Mouse (Mus musculus): Measurements from ENCODE around the gene Olfr625-ps1. TPM values are rescaled to one million over a fixed set of nuclear protein-coding genes. Genes with fewer than 3 reads are reported as not detected.
"Not testable (repeated sequence)": the region's sequence is repeated elsewhere in the genome, so short reads cannot be mapped to it uniquely, and the experiment has no call there.

Gene Olfr625-ps1
- total and polyA plus RNA-seq, 3 experiments: not detected

DNA sequence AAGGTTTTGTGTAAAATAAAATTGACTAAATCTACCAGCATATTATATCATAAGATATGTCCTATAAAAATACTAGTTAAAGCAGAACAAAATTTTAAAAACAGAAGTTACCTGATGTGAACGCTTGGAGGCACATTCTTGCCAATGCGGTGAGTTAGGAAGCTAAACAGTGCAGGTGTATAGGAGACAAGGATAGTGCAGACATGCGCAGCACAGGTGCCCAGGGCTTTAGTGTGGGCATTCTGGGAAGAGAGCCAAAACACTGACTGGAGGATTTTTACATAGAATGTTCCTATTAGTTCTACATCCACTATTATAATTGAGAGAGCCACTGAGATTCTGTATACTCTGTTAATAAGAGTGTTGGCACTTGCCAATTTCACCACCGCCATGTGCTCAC, 16.9 kb downstream of the Olfr625-ps1 start:
- 89% methylated on average over 4 of the region's 4 CpGs for WGBS
- DNase-seq: no peak
- intact Hi-C loops (cut with DNase I): no loop called here
- Histone ChIP-seq H3K79me2 (replicated peaks; ENCODE audit: control insufficient read depth, insufficient read depth, low read length) (no peaks in the 10 kb centered on the region), H3K4me1 (ENCODE audit: control insufficient read depth, insufficient read depth, low read length) (no peaks in the 10 kb centered on the region), H3K36me3 (ENCODE audit: control insufficient read depth, insufficient read depth, low read length) (no peaks in the 10 kb centered on the region), H3K9ac (ENCODE audit: low read depth, low read length) (no peak overlapping the region), H3K27me3 (ENCODE audit: control insufficient read depth, insufficient read depth, low read length) (no peaks in the 10 kb centered on the region), H3K4me3 (no peak overlapping the region), H3K27ac (no peak overlapping the region)
- no peak for TF ChIP-seq EP300 (IDR thresholded peaks at IDR 0.05; ENCODE audit: insufficient read depth, low read depth, low read length)
- TF ChIP-seq POLR2A (IDR thresholded peaks at IDR 0.05; ENCODE audit: insufficient read depth, low read depth, low read length): no peak
- no peak for TF ChIP-seq CTCF (IDR thresholded peaks at IDR 0.05)

- WGBS: 37% methylated on average over 2 of the region's 2 CpGs
- DNase-seq: no peak
- TF ChIP-seq POLR2A (IDR thresholded peaks at IDR 0.05; ENCODE audit: insufficient read depth, low read depth, low read length) (no peak), CTCF (IDR thresholded peaks at IDR 0.05) (peak; percentile 25), EP300 (IDR thresholded peaks at IDR 0.05; ENCODE audit: insufficient read depth, low read depth, low read length) (no peak)
Observed at GRCm38 (mm10) chr7:103712024-103712423, 29.5 kb downstream of the Olfr625-ps1 start.

DNA sequence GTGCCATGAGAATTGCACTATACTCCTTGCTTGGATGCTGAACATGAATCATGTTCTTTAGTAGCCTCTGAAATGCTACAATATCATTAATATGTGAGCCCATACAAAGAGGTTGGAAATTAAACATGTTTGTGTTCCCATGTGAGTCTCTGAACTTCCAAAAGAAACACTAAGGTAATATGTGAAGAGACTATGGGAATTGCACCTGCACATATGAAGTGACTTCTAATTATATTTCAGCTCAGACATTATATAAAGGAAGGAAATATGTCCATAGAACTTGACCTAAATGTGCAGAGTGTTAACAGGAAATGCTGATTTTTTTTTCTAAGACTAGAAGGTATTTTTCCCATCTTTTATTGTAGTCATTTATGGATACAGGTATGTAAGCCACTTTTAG, 31.9 kb downstream of the Olfr625-ps1 start, which contains the start of gene Olfr243:
TSS of gene Olfr243 (plus strand) at position 301 of the 400 bp plus-strand sequence.
- Histone ChIP-seq H3K27ac (no peak within 1 kb of the TSS), H3K4me1 (ENCODE audit: control insufficient read depth, insufficient read depth, low read length) (no peaks in the 10 kb centered on the region), H3K4me3 (no peak within 1 kb of the TSS), H3K27me3 (ENCODE audit: control insufficient read depth, insufficient read depth, low read length) (no peaks in the 10 kb centered on the region), H3K79me2 (replicated peaks; ENCODE audit: control insufficient read depth, insufficient read depth, low read length) (no peaks in the 10 kb centered on the region), H3K36me3 (ENCODE audit: control insufficient read depth, insufficient read depth, low read length) (no peaks in the 10 kb centered on the region), H3K9ac (ENCODE audit: low read depth, low read length) (no peak within 1 kb of the TSS)
- DNase-seq: no peak
- intact Hi-C loops (cut with DNase I): no loop called here
- no peak for TF ChIP-seq POLR2A (IDR thresholded peaks at IDR 0.05; ENCODE audit: insufficient read depth, low read depth, low read length)
- TF ChIP-seq CTCF (IDR thresholded peaks at IDR 0.05): no peak
- TF ChIP-seq EP300 (IDR thresholded peaks at IDR 0.05; ENCODE audit: insufficient read depth, low read depth, low read length): no peak

More at GRCm38 (mm10) chr7:103712024-103712423, 29.5 kb downstream of the Olfr625-ps1 start:
- Histone ChIP-seq H3K4me3 (no peak overlapping the region), H3K36me3 (ENCODE audit: control insufficient read depth, insufficient read depth, low read length) (no peaks in the 10 kb centered on the region), H3K9ac (ENCODE audit: low read depth, low read length) (no peak overlapping the region), H3K79me2 (replicated peaks; ENCODE audit: control insufficient read depth, insufficient read depth, low read length) (no peaks in the 10 kb centered on the region), H3K4me1 (ENCODE audit: control insufficient read depth, insufficient read depth, low read length) (no peaks in the 10 kb centered on the region), H3K27me3 (ENCODE audit: control insufficient read depth, insufficient read depth, low read length) (no peaks in the 10 kb centered on the region), H3K27ac (no peak overlapping the region)
- intact Hi-C loops (cut with DNase I): no loop called here

- H3K27ac ChIP-seq; H3K4me1 ChIP-seq (ENCODE audit: control insufficient read depth, insufficient read depth, low read length); H3K79me2 ChIP-seq (replicated peaks; ENCODE audit: control insufficient read depth, insufficient read depth, low read length); H3K4me3 ChIP-seq; H3K9ac ChIP-seq (ENCODE audit: low read depth, low read length); H3K36me3 ChIP-seq (ENCODE audit: control insufficient read depth, insufficient read depth, low read length); H3K27me3 ChIP-seq (ENCODE audit: control insufficient read depth, insufficient read depth, low read length); intact Hi-C loops (cut with DNase I); DNase-seq: not testable (repeated sequence)
- 89% methylated on average over 1 of the region's 1 CpGs for WGBS
Observed at GRCm38 (mm10) chr7:103716398-103716797, 33.9 kb downstream of the Olfr625-ps1 start.

GRCm38 (mm10) chr7:103730074-103730473, 47.6 kb downstream of the Olfr625-ps1 start, which contains the start of gene Olfr628:
TSS of gene Olfr628 (plus strand) at chr7:103730374.
- Histone ChIP-seq H3K4me3 (no peak within 1 kb of the TSS), H3K4me1 (ENCODE audit: control insufficient read depth, insufficient read depth, low read length) (no peaks in the 10 kb centered on the region), H3K36me3 (ENCODE audit: control insufficient read depth, insufficient read depth, low read length) (no peaks in the 10 kb centered on the region), H3K27me3 (ENCODE audit: control insufficient read depth, insufficient read depth, low read length) (no peaks in the 10 kb centered on the region), H3K9ac (ENCODE audit: low read depth, low read length) (no peak within 1 kb of the TSS), H3K27ac (no peak within 1 kb of the TSS), H3K79me2 (replicated peaks; ENCODE audit: control insufficient read depth, insufficient read depth, low read length) (no peaks in the 10 kb centered on the region)
- TF ChIP-seq POLR2A (IDR thresholded peaks at IDR 0.05; ENCODE audit: insufficient read depth, low read depth, low read length): no peak
- no peak for TF ChIP-seq EP300 (IDR thresholded peaks at IDR 0.05; ENCODE audit: insufficient read depth, low read depth, low read length)
- TF ChIP-seq CTCF (IDR thresholded peaks at IDR 0.05): no peak
- intact Hi-C loops (cut with DNase I): no loop called here
- WGBS: 81% methylated on average over 1 of the region's 1 CpGs
- no peak for DNase-seq

Other genes starting within 250 kb of the Olfr625-ps1 start
Only the 30 nearest of the 34 such genes appear.
- not detected for gene Olfr607, start 218.6 kb upstream of the Olfr625-ps1 start, total RNA-seq (2021)
- gene Olfr607, start 218.6 kb upstream of the Olfr625-ps1 start, polyA plus RNA-seq (2012; rRNA removed): not detected in 2 replicates
- gene Olfr608, start 212.8 kb upstream of the Olfr625-ps1 start, total RNA-seq (2021): not detected
- gene Olfr608, start 212.8 kb upstream of the Olfr625-ps1 start, polyA plus RNA-seq (2012; rRNA removed): not detected in 2 replicates
- gene Olfr609, start 184.7 kb upstream of the Olfr625-ps1 start, total RNA-seq (2021): not detected
- not detected in 2 replicates for gene Olfr609, start 184.7 kb upstream of the Olfr625-ps1 start, polyA plus RNA-seq (2012; rRNA removed)
- not detected for gene Olfr610, start 170.6 kb upstream of the Olfr625-ps1 start, total RNA-seq (2021)
- not detected in 2 replicates for gene Olfr610, start 170.6 kb upstream of the Olfr625-ps1 start, polyA plus RNA-seq (2012; rRNA removed)
- not detected for gene Olfr611, start 161.9 kb upstream of the Olfr625-ps1 start, total RNA-seq (2021)
- not detected in 2 replicates for gene Olfr611, start 161.9 kb upstream of the Olfr625-ps1 start, polyA plus RNA-seq (2012; rRNA removed)
- not detected for gene Olfr612, start 140.0 kb upstream of the Olfr625-ps1 start, total RNA-seq (2021)
- gene Olfr612, start 140.0 kb upstream of the Olfr625-ps1 start, polyA plus RNA-seq (2012; rRNA removed): not detected in 2 replicates
- gene Olfr613, start 134.6 kb upstream of the Olfr625-ps1 start, total RNA-seq (2021): not detected
- not detected in 2 replicates for gene Olfr613, start 134.6 kb upstream of the Olfr625-ps1 start, polyA plus RNA-seq (2012; rRNA removed)
- not detected for gene Olfr615, start 126.6 kb upstream of the Olfr625-ps1 start, total RNA-seq (2021)
- gene Olfr615, start 126.6 kb upstream of the Olfr625-ps1 start, polyA plus RNA-seq (2012; rRNA removed): not detected in 2 replicates
- gene Olfr616, start 113.6 kb upstream of the Olfr625-ps1 start, total RNA-seq (2021): not detected
- not detected in 2 replicates for gene Olfr616, start 113.6 kb upstream of the Olfr625-ps1 start, polyA plus RNA-seq (2012; rRNA removed)
- not detected for gene Olfr617, start 109.7 kb upstream of the Olfr625-ps1 start, total RNA-seq (2021)
- gene Olfr617, start 109.7 kb upstream of the Olfr625-ps1 start, polyA plus RNA-seq (2012; rRNA removed): not detected in 2 replicates
- gene Olfr618, start 92.6 kb upstream of the Olfr625-ps1 start, total RNA-seq (2021): not detected
- gene Olfr618, start 92.6 kb upstream of the Olfr625-ps1 start, polyA plus RNA-seq (2012; rRNA removed): not detected in 2 replicates
- not detected for gene Olfr619, start 82.1 kb upstream of the Olfr625-ps1 start, total RNA-seq (2021)
- not detected in 2 replicates for gene Olfr619, start 82.1 kb upstream of the Olfr625-ps1 start, polyA plus RNA-seq (2012; rRNA removed)
- not detected for gene Olfr620, start 70.2 kb upstream of the Olfr625-ps1 start, total RNA-seq (2021)
- not detected in 2 replicates for gene Olfr620, start 70.2 kb upstream of the Olfr625-ps1 start, polyA plus RNA-seq (2012; rRNA removed)
- gene Olfr622, start 40.0 kb upstream of the Olfr625-ps1 start, total RNA-seq (2021): not detected
- gene Olfr622, start 40.0 kb upstream of the Olfr625-ps1 start, polyA plus RNA-seq (2012; rRNA removed): not detected in 2 replicates
- gene Olfr623, start 19.0 kb upstream of the Olfr625-ps1 start, total RNA-seq (2021): not detected
- gene Olfr623, start 19.0 kb upstream of the Olfr625-ps1 start, polyA plus RNA-seq (2012; rRNA removed): not detected in 2 replicates
- not detected for gene Olfr624, start 11.5 kb upstream of the Olfr625-ps1 start, total RNA-seq (2021)
- 0.03 TPM in 1 of 2 replicates, not detected in the other for gene Olfr624, start 11.5 kb upstream of the Olfr625-ps1 start, polyA plus RNA-seq (2012; rRNA removed)
- not detected for gene Olfr243, start 32.0 kb downstream of the Olfr625-ps1 start, total RNA-seq (2021)
- not detected in 2 replicates for gene Olfr243, start 32.0 kb downstream of the Olfr625-ps1 start, polyA plus RNA-seq (2012; rRNA removed)
- gene Olfr628, start 47.7 kb downstream of the Olfr625-ps1 start, total RNA-seq (2021): not detected
- gene Olfr628, start 47.7 kb downstream of the Olfr625-ps1 start, polyA plus RNA-seq (2012; rRNA removed): not detected in 2 replicates
- gene Olfr629, start 62.2 kb downstream of the Olfr625-ps1 start, total RNA-seq (2021): not detected
- not detected in 2 replicates for gene Olfr629, start 62.2 kb downstream of the Olfr625-ps1 start, polyA plus RNA-seq (2012; rRNA removed)
- gene Olfr630, start 74.6 kb downstream of the Olfr625-ps1 start, total RNA-seq (2021): not detected
- not detected in 2 replicates for gene Olfr630, start 74.6 kb downstream of the Olfr625-ps1 start, polyA plus RNA-seq (2012; rRNA removed)
- not detected for gene Olfr69, start 88.9 kb downstream of the Olfr625-ps1 start, total RNA-seq (2021)
- not detected in 2 replicates for gene Olfr69, start 88.9 kb downstream of the Olfr625-ps1 start, polyA plus RNA-seq (2012; rRNA removed)
- not detected for gene Olfr68, start 97.0 kb downstream of the Olfr625-ps1 start, total RNA-seq (2021)
- not detected in 2 replicates for gene Olfr68, start 97.0 kb downstream of the Olfr625-ps1 start, polyA plus RNA-seq (2012; rRNA removed)
- gene Olfr67, start 109.1 kb downstream of the Olfr625-ps1 start, total RNA-seq (2021): not detected
- gene Olfr67, start 109.1 kb downstream of the Olfr625-ps1 start, polyA plus RNA-seq (2012; rRNA removed): not detected in 2 replicates
- gene Hbb-bt, start 131.3 kb downstream of the Olfr625-ps1 start, total RNA-seq (2021): 1,000 to 10,000 TPM in 1 of 2 experiments, 100 to 1,000 TPM in 1; 558 to 4,688 TPM
- 954 and 7,998 TPM in 2 replicates for gene Hbb-bt, start 131.3 kb downstream of the Olfr625-ps1 start, polyA plus RNA-seq (2012; rRNA removed)
- gene Hbb-bs, start 145.4 kb downstream of the Olfr625-ps1 start, total RNA-seq (2021): over 10,000 TPM in 1 of 2 experiments, 1,000 to 10,000 TPM in 1; 5,780 to 41,164 TPM
- gene Hbb-bs, start 145.4 kb downstream of the Olfr625-ps1 start, polyA plus RNA-seq (2012; rRNA removed): 10,215 and 68,774 TPM in 2 replicates
- gene Hbb-bh2, start 157.8 kb downstream of the Olfr625-ps1 start, total RNA-seq (2021): not detected
- not detected in 2 replicates for gene Hbb-bh2, start 157.8 kb downstream of the Olfr625-ps1 start, polyA plus RNA-seq (2012; rRNA removed)
- gene Hbb-bh1, start 160.4 kb downstream of the Olfr625-ps1 start, total RNA-seq (2021): not detected
- not detected in 2 replicates for gene Hbb-bh1, start 160.4 kb downstream of the Olfr625-ps1 start, polyA plus RNA-seq (2012; rRNA removed)
- not detected for gene Hbb-y, start 170.5 kb downstream of the Olfr625-ps1 start, total RNA-seq (2021)
- gene Hbb-y, start 170.5 kb downstream of the Olfr625-ps1 start, polyA plus RNA-seq (2012; rRNA removed): not detected in 2 replicates
- not detected for gene Olfr66, start 203.5 kb downstream of the Olfr625-ps1 start, total RNA-seq (2021)
- gene Olfr66, start 203.5 kb downstream of the Olfr625-ps1 start, polyA plus RNA-seq (2012; rRNA removed): not detected in 2 replicates
- not detected for gene Olfr64, start 211.8 kb downstream of the Olfr625-ps1 start, total RNA-seq (2021)
- not detected in 2 replicates for gene Olfr64, start 211.8 kb downstream of the Olfr625-ps1 start, polyA plus RNA-seq (2012; rRNA removed)